Mouse (Mus musculus) embryonic fibroblast, embryonic 13.5 days (primary cell): Measurements from ENCODE around the gene Exoc4.

Source experiments
- CTCF ChIP-seq: IDR thresholded peaks from 2 replicates; pipeline ENCODE4 v1.5.1; 2011; ENCODE audit warnings: mild to moderate bottlenecking, control low read depth, low read length, moderate library complexity, borderline replicate concordance; ENCODE audit not compliant: insufficient read depth
- POLR2A ChIP-seq: IDR thresholded peaks from 2 replicates; pipeline ENCODE4 v1.6.1; 2011; ENCODE audit warnings: low read depth, mild to moderate bottlenecking, control low read depth, low read length, moderate library complexity

GRCm38 (mm10) chr6:33247576-33248355 lies 1.1 kb upstream of the Exoc4 start:
- TF ChIP-seq POLR2A (no peak), CTCF (no peak)
